Mouse (Mus musculus) right cerebral cortex, postnatal 25 days (tissue): Measurements from ENCODE around the gene Arhgdia.
"Not testable (repeated sequence)": the region's sequence is repeated elsewhere in the genome, so short reads cannot be mapped to it uniquely, and the experiment has no call there.

Experiments
- DNase-seq: peaks from one replicate; pipeline ENCODE4 v3.0.0; 2022

The Arhgdia gene

GRCm38 (mm10) chr11:120613481-120613972, 32.1 kb upstream of the Arhgdia start:
- DNase-seq = no peak

GRCm38 (mm10) chr11:120612763-120613162, 31.3 kb upstream of the Arhgdia start:
- no peak for DNase-seq

- no peak for DNase-seq
Observed at GRCm38 (mm10) chr11:120610477-120611046, 29.1 kb upstream of the Arhgdia start.

GRCm38 (mm10) chr11:120609250-120609649, 27.8 kb upstream of the Arhgdia start:
- no peak for DNase-seq

GRCm38 (mm10) chr11:120608241-120609034, 27.0 kb upstream of the Arhgdia start, which contains the start of gene Npb:
Npb (plus strand) TSS chr11:120608477.
- DNase-seq = no peak

GRCm38 (mm10) chr11:120606764-120607163, 25.3 kb upstream of the Arhgdia start:
- no peak for DNase-seq

GRCm38 (mm10) chr11:120605667-120606066, 24.2 kb upstream of the Arhgdia start:
- no peak for DNase-seq

GRCm38 (mm10) chr11:120603545-120603944, 22.1 kb upstream of the Arhgdia start:
- DNase-seq = no peak

GRCm38 (mm10) chr11:120600716-120601115, 19.3 kb upstream of the Arhgdia start:
- DNase-seq = no peak

- DNase-seq = no peak
Observed at GRCm38 (mm10) chr11:120598990-120599549, 17.6 kb upstream of the Arhgdia start.

GRCm38 (mm10) chr11:120598283-120598989, 17.0 kb upstream of the Arhgdia start, which contains the start of the genes Alyref and Anapc11:
Alyref (minus strand) TSS chr11:120598365.
Anapc11 (plus strand) TSS chr11:120598421.
- peak; percentile 96 for DNase-seq

- DNase-seq = no peak
Observed at GRCm38 (mm10) chr11:120597240-120598235, 16.1 kb upstream of the Arhgdia start.

- no peak for DNase-seq
Observed at GRCm38 (mm10) chr11:120588531-120588930, 7.1 kb upstream of the Arhgdia start.

GRCm38 (mm10) chr11:120583937-120584336, 2.5 kb upstream of the Arhgdia start:
- DNase-seq = no peak

GRCm38 (mm10) chr11:120582982-120583293, 1.5 kb upstream of the Arhgdia start:
- DNase-seq = not testable (repeated sequence)

- no peak for DNase-seq
Observed at GRCm38 (mm10) chr11:120582268-120582981, 1.0 kb upstream of the Arhgdia start.

GRCm38 (mm10) chr11:120580871-120581331, 523 bp downstream of the Arhgdia start:
- peak; percentile 50 for DNase-seq

- DNase-seq = no peak
Observed at GRCm38 (mm10) chr11:120580190-120580589, 1.2 kb downstream of the Arhgdia start.

GRCm38 (mm10) chr11:120579316-120580107, 1.9 kb downstream of the Arhgdia start:
- peak; percentile 64 for DNase-seq

GRCm38 (mm10) chr11:120578694-120579243, 2.7 kb downstream of the Arhgdia start:
- no peak for DNase-seq
